Mouse (Mus musculus) spleen, adult 2 months (tissue): ENCODE measurements around the gene Tfec. TPM values are rescaled to one million over a fixed set of nuclear protein-coding genes. Genes with fewer than 3 reads are reported as not detected.

Experiments used
- DNase-seq, 2 experiments: peaks; one replicate each; pipeline versions ENCODE4 v3.0.0 to v3.0.0-alpha.2; 2012 to 2021; ENCODE audit warnings: low spot score in 2 of 2, low read depth in 1 of 2
- H3K27ac ChIP-seq: fragments of 200-500 bp; 2 replicates; pipeline ENCODE4 v1.5.1; 2012; ENCODE audit warnings: low read length, inconsistent platforms; ENCODE audit not compliant: insufficient read depth
- H3K27me3 ChIP-seq: fragments of 200-500 bp; 2 replicates; pipeline ENCODE4 v1.6.1; 2012; ENCODE audit warnings: mild to moderate bottlenecking, moderate library complexity, low read length, inconsistent platforms; ENCODE audit not compliant: control insufficient read depth, insufficient read depth
- H3K36me3 ChIP-seq: fragments of 200-500 bp; 2 replicates; pipeline ENCODE4 v1.6.1; 2012; ENCODE audit warnings: mild to moderate bottlenecking, low read length, inconsistent platforms; ENCODE audit not compliant: control insufficient read depth, insufficient read depth
- H3K4me1 ChIP-seq: fragments of 200-500 bp; 2 replicates; pipeline ENCODE4 v1.6.1; 2011; ENCODE audit warnings: inconsistent platforms; ENCODE audit not compliant: control insufficient read depth, insufficient read depth, insufficient read length
- H3K4me3 ChIP-seq: fragments of 200-500 bp; 2 replicates; pipeline ENCODE4 v1.5.1; 2011; ENCODE audit warnings: mild to moderate bottlenecking, inconsistent platforms; ENCODE audit not compliant: insufficient read depth, insufficient read length; ENCODE audit errors: extremely low read depth
- CTCF ChIP-seq: fragments of 200-500 bp; IDR thresholded peaks from 2 replicates; pipeline ENCODE4 v1.5.1; 2011; ENCODE audit warnings: mild to moderate bottlenecking, inconsistent platforms; ENCODE audit not compliant: insufficient read depth, insufficient read length, insufficient replicate concordance; ENCODE audit errors: extremely low read depth
- POLR2A ChIP-seq: fragments of 200-500 bp; IDR thresholded peaks from 2 replicates; pipeline ENCODE4 v1.6.1; 2011; ENCODE audit warnings: low read depth, low read length, inconsistent platforms
- whole genome bisulfite sequencing: fragments of 180-500 bp; shearing (Covaris S2); methylation state at CpG from one replicate; pipeline ENCODE4 v1.1.7; 2018; 5-methylcytosine and 5-hydroxymethylcytosine counted together
- polyA plus RNA-seq: library from polyadenylated mRNA; depleted of rRNA; stranded (reverse); fragments of >200 nt; gene quantifications from 2 replicates; pipeline ENCODE4 v1.2.3, GENCODE M21; 2012

Gene Tfec
- polyA plus RNA-seq, 1 experiment: 2.8 TPM

- 66% methylated on average over 5 of the region's 5 CpGs for WGBS
Observed at GRCm38 (mm10) chr6:16883537-16884307, 14.5 kb downstream of the Tfec start.

GRCm38 (mm10) chr6:16874021-16874542 lies 24.2 kb downstream of the Tfec start:
- no peaks in the 10 kb centered on the region for H3K36me3 ChIP-seq
- H3K27me3 ChIP-seq: no peaks in the 10 kb centered on the region
- no peak overlapping the region for H3K4me3 ChIP-seq
- no peaks in the 10 kb centered on the region for H3K4me1 ChIP-seq
- TF ChIP-seq CTCF (no peak), POLR2A (no peak)
- no peak overlapping the region for H3K27ac ChIP-seq
- no peak for DNase-seq
- 88% methylated on average over 2 of the region's 2 CpGs for WGBS

More at GRCm38 (mm10) chr6:16883537-16884307, 14.5 kb downstream of the Tfec start:
- no peaks in the 10 kb centered on the region for H3K27me3 ChIP-seq
- no peaks in the 10 kb centered on the region; the same call in 1 of the 2 replicates for H3K4me1 ChIP-seq
- H3K4me3 ChIP-seq: no peak overlapping the region
- DNase-seq: no peak
- H3K27ac ChIP-seq: no peak overlapping the region
- TF ChIP-seq POLR2A (no peak), CTCF (no peak)
- H3K36me3 ChIP-seq: no peaks in the 10 kb centered on the region

GRCm38 (mm10) chr6:16870067-16870466 lies 28.2 kb downstream of the Tfec start:
- Histone ChIP-seq H3K27ac (no peak overlapping the region), H3K27me3 (no peaks in the 10 kb centered on the region), H3K4me3 (no peak overlapping the region), H3K4me1 (no peaks in the 10 kb centered on the region), H3K36me3 (no peaks in the 10 kb centered on the region)
- TF ChIP-seq CTCF: no peak
- TF ChIP-seq POLR2A: no peak
- no peak for DNase-seq
- WGBS: 39% methylated on average over 2 of the region's 2 CpGs

GRCm38 (mm10) chr6:16868314-16868713 lies 29.9 kb downstream of the Tfec start:
- no peak for DNase-seq
- TF ChIP-seq POLR2A (no peak), CTCF (no peak)
- 71% methylated on average over 2 of the region's 2 CpGs for WGBS
- Histone ChIP-seq H3K4me3 (no peak overlapping the region), H3K4me1 (no peaks in the 10 kb centered on the region), H3K36me3 (no peaks in the 10 kb centered on the region), H3K27me3 (no peaks in the 10 kb centered on the region), H3K27ac (no peak overlapping the region)

- no peak for TF ChIP-seq CTCF
- no peak for TF ChIP-seq POLR2A
- no peak for DNase-seq
- Histone ChIP-seq H3K4me3 (no peak overlapping the region), H3K4me1 (no peaks in the 10 kb centered on the region), H3K36me3 (no peaks in the 10 kb centered on the region), H3K27me3 (no peaks in the 10 kb centered on the region), H3K27ac (no peak overlapping the region)
- 78% methylated on average over 6 of the region's 6 CpGs for WGBS
Observed at GRCm38 (mm10) chr6:16862753-16863508, 35.3 kb downstream of the Tfec start.

GRCm38 (mm10) chr6:16862050-16862449 lies 36.2 kb downstream of the Tfec start:
- no peak for DNase-seq
- 93% methylated on average over 3 of the region's 3 CpGs for WGBS
- H3K4me1 ChIP-seq: no peaks in the 10 kb centered on the region
- no peak overlapping the region for H3K27ac ChIP-seq
- no peaks in the 10 kb centered on the region for H3K36me3 ChIP-seq
- no peaks in the 10 kb centered on the region for H3K27me3 ChIP-seq
- TF ChIP-seq POLR2A (no peak), CTCF (no peak)
- no peak overlapping the region for H3K4me3 ChIP-seq
